Mouse (Mus musculus): ENCODE data around the gene Hps5. TPM values are rescaled to one million over a fixed set of nuclear protein-coding genes. Genes with fewer than 3 reads are reported as not detected.

Gene Hps5
- polyA plus RNA-seq, 1 experiment from 2014 or later: 24.5 TPM

GRCm38 (mm10) chr7:46718591-46719270 lies 77.1 kb downstream of the Hps5 start:
- Histone ChIP-seq H3K9me3 (ENCODE audit: low read depth, low read length) (no peaks in the 10 kb centered on the region), H3K4me2 (no peak overlapping the region), H3K9ac (no peak overlapping the region), H3K27me3 (ENCODE audit: insufficient read depth, low read length) (no peaks in the 10 kb centered on the region), H3K4me3 (ENCODE audit: low read depth, low read length) (no peak overlapping the region), H3K36me3 (ENCODE audit: insufficient read depth) (no peaks in the 10 kb centered on the region), H3K27ac (ENCODE audit: low read depth) (no peak overlapping the region), H3K4me1 (ENCODE audit: insufficient read depth) (0 out of 2 replicates have a peak, but pooled peaks cover 4% of the 10 kb centered on the region)
- 75% methylated on average over 7 of the region's 7 CpGs for WGBS
- no peak for TF ChIP-seq CTCF (IDR thresholded peaks at IDR 0.05; ENCODE audit: low read depth)
- ATAC-seq (ENCODE audit: insufficient read depth) (no peak), DNase-seq (no peak)

DNA sequence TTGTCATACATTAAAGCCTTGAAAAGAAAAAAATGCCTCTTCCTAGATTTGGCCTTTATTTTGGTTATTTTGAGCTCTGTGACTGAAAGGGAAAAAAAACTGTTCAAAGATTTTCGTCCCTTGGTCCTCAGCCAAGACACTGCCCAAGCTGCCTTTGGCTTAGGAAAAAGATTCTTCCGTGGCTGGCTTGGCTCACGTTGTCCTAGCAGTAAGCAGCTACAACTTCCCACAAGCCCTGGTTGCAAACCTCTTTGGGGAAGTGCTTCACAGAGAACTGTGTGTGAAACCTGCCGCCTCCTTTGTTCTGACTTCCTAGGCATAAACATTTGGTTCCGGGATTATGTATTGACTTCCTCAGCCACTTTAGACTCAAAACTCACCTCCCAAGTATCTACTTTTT lies 79.0 kb downstream of the Hps5 start:
- no peak for ATAC-seq (ENCODE audit: insufficient read depth)
- TF ChIP-seq CTCF (IDR thresholded peaks at IDR 0.05; ENCODE audit: low read depth): no peak
- H3K4me1 ChIP-seq (ENCODE audit: insufficient read depth): 0 out of 2 replicates have a peak, but pooled peaks cover 4% of the 10 kb centered on the region
- peak; percentile 80 for DNase-seq
- WGBS: 31% methylated on average over 5 of the region's 5 CpGs
- no peaks in the 10 kb centered on the region for H3K9me3 ChIP-seq (ENCODE audit: low read depth, low read length)
- H3K4me2 ChIP-seq: no peak overlapping the region
- H3K4me3 ChIP-seq (ENCODE audit: low read depth, low read length): no peak overlapping the region
- no peaks in the 10 kb centered on the region for H3K27me3 ChIP-seq (ENCODE audit: insufficient read depth, low read length)
- no peaks in the 10 kb centered on the region for H3K36me3 ChIP-seq (ENCODE audit: insufficient read depth)
- H3K9ac ChIP-seq: no peak overlapping the region
- no peak overlapping the region for H3K27ac ChIP-seq (ENCODE audit: low read depth)

- Histone ChIP-seq H3K4me3 (ENCODE audit: low read depth, low read length) (no peak within 1 kb of the TSS), H3K4me2 (no peak within 1 kb of the TSS), H3K27ac (ENCODE audit: low read depth) (no peak within 1 kb of the TSS), H3K9ac (no peak within 1 kb of the TSS), H3K4me1 (ENCODE audit: insufficient read depth) (0 out of 2 replicates have a peak, but pooled peaks cover 4% of the 10 kb centered on the region), H3K27me3 (ENCODE audit: insufficient read depth, low read length) (no peaks in the 10 kb centered on the region), H3K36me3 (ENCODE audit: insufficient read depth) (no peaks in the 10 kb centered on the region), H3K9me3 (ENCODE audit: low read depth, low read length) (no peaks in the 10 kb centered on the region)
- 84% methylated on average over 5 of the region's 5 CpGs for WGBS
- no peak for ATAC-seq (ENCODE audit: insufficient read depth)
- no peak for TF ChIP-seq CTCF (IDR thresholded peaks at IDR 0.05; ENCODE audit: low read depth)
- no peak for DNase-seq
Measured at GRCm38 (mm10) chr7:46715600-46715999, 80.3 kb downstream of the Hps5 start, which contains the start of gene Saa3. Saa3 (minus strand) TSS chr7:46715700.

DNA sequence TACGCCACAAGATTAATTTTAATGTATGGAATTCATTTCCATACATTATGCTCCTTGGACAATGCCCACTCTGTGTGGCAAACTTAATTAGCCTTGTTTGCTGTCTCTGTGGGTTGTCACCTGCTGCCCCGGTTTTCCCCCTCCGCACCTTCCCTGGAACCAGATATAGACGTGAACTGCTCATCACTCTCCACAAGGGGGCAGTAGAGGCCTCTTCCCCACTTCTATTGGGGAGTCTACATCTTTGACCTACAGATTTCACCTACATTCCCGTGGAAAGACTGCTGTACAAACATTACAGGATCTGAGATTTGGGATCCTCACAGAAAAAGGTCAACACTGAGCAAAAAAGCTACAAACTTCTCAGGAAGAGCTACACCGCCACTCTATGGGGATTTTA lies 81.3 kb downstream of the Hps5 start:
- Histone ChIP-seq H3K4me2 (no peak overlapping the region), H3K4me1 (ENCODE audit: insufficient read depth) (peaks cover 4% of the 10 kb centered on the region; the same call in 1 of the 2 replicates), H3K27ac (ENCODE audit: low read depth) (no peak overlapping the region), H3K9ac (no peak overlapping the region), H3K27me3 (ENCODE audit: insufficient read depth, low read length) (no peaks in the 10 kb centered on the region), H3K36me3 (ENCODE audit: insufficient read depth) (no peaks in the 10 kb centered on the region), H3K9me3 (ENCODE audit: low read depth, low read length) (no peaks in the 10 kb centered on the region), H3K4me3 (ENCODE audit: low read depth, low read length) (no peak overlapping the region)
- DNase-seq (peak; percentile 83), ATAC-seq (ENCODE audit: insufficient read depth) (no peak)
- TF ChIP-seq CTCF (IDR thresholded peaks at IDR 0.05; ENCODE audit: low read depth): peak; percentile 88
- 28% methylated on average over 6 of the region's 6 CpGs for WGBS

- WGBS: 60% methylated on average over 6 of the region's 6 CpGs
- no peak for DNase-seq
- TF ChIP-seq CTCF (IDR thresholded peaks at IDR 0.05; ENCODE audit: low read depth): no peak
- peaks cover 10% of the 10 kb centered on the region; the same call in 1 of the 2 replicates for H3K4me1 ChIP-seq (ENCODE audit: insufficient read depth)
- peaks cover 13% of the 10 kb centered on the region; the same call in 1 of the 2 replicates for H3K36me3 ChIP-seq (ENCODE audit: insufficient read depth)
- H3K4me2 ChIP-seq: no peak overlapping the region
- no peak overlapping the region for H3K27ac ChIP-seq (ENCODE audit: low read depth)
- H3K9ac ChIP-seq: no peak overlapping the region; the same call in 1 of the 2 replicates
- no peak for ATAC-seq (ENCODE audit: insufficient read depth)
- H3K9me3 ChIP-seq (ENCODE audit: low read depth, low read length): no peaks in the 10 kb centered on the region
- no peaks in the 10 kb centered on the region for H3K27me3 ChIP-seq (ENCODE audit: insufficient read depth, low read length)
- no peak overlapping the region for H3K4me3 ChIP-seq (ENCODE audit: low read depth, low read length)
Measured at GRCm38 (mm10) chr7:46712250-46712649, 83.6 kb downstream of the Hps5 start.

Other genes starting within 250 kb of the Hps5 start
- gene Sergef, start 156.3 kb downstream of the Hps5 start, polyA plus RNA-seq (2014; fragmentation: Nextera tagmentation; extraction: Ambion mirVana): 10.6 and 12.7 TPM in 2 replicates
- 0.54 TPM in 1 of 2 replicates, not detected in the other for gene Tph1, start 123.5 kb downstream of the Hps5 start, polyA plus RNA-seq (2014; fragmentation: Nextera tagmentation; extraction: Ambion mirVana)
- 35.8 and 38.6 TPM in 2 replicates for gene Saal1, start 85.4 kb downstream of the Hps5 start, polyA plus RNA-seq (2014; fragmentation: Nextera tagmentation; extraction: Ambion mirVana)
- 0.08 TPM in 1 of 2 replicates, not detected in the other for gene Saa3, start 80.4 kb downstream of the Hps5 start, polyA plus RNA-seq (2014; fragmentation: Nextera tagmentation; extraction: Ambion mirVana)
- gene Saa4, start 63.5 kb downstream of the Hps5 start, polyA plus RNA-seq (2014; fragmentation: Nextera tagmentation; extraction: Ambion mirVana): not detected in 2 replicates
- not detected in 2 replicates for gene Saa1, start 53.1 kb downstream of the Hps5 start, polyA plus RNA-seq (2014; fragmentation: Nextera tagmentation; extraction: Ambion mirVana)
- not detected in 2 replicates for gene Saa2, start 44.3 kb downstream of the Hps5 start, polyA plus RNA-seq (2014; fragmentation: Nextera tagmentation; extraction: Ambion mirVana)
- 41.7 and 47.1 TPM in 2 replicates for gene Gtf2h1, start within 50 bp of the Hps5 start, polyA plus RNA-seq (2014; fragmentation: Nextera tagmentation; extraction: Ambion mirVana)
- gene Ldha, start 45.4 kb upstream of the Hps5 start, polyA plus RNA-seq (2014; fragmentation: Nextera tagmentation; extraction: Ambion mirVana): 1,903 and 1,950 TPM in 2 replicates
- gene Ldhc, start 65.1 kb upstream of the Hps5 start, polyA plus RNA-seq (2014; fragmentation: Nextera tagmentation; extraction: Ambion mirVana): 0.13 TPM in 1 of 2 replicates, not detected in the other
- gene Tsg101, start 123.9 kb upstream of the Hps5 start, polyA plus RNA-seq (2014; fragmentation: Nextera tagmentation; extraction: Ambion mirVana): 176 and 180 TPM in 2 replicates
- gene Uevld, start 162.5 kb upstream of the Hps5 start, polyA plus RNA-seq (2014; fragmentation: Nextera tagmentation; extraction: Ambion mirVana): 14.9 TPM in 2 replicates
- gene Gm9999, start 187.5 kb upstream of the Hps5 start, polyA plus RNA-seq (2014; fragmentation: Nextera tagmentation; extraction: Ambion mirVana): not detected in 2 replicates
- 23.6 and 23.8 TPM in 2 replicates for gene Spty2d1, start 212.3 kb upstream of the Hps5 start, polyA plus RNA-seq (2014; fragmentation: Nextera tagmentation; extraction: Ambion mirVana)

Data from lung, embryonic 14.5 days (tissue).